Mouse (Mus musculus) kidney, adult 2 months (tissue): ENCODE results near the gene Itpripl2.

Experiments
- CTCF ChIP-seq: fragments of 200-500 bp; conservative IDR thresholded peaks from 2 replicates; pipeline ENCODE4 v1.5.1; 2011; ENCODE audit warnings: low read depth, mild to moderate bottlenecking, control low read depth, low read length, moderate library complexity, mixed read lengths; ENCODE audit not compliant: insufficient read depth, insufficient read length
- POLR2A ChIP-seq: fragments of 200-500 bp; IDR thresholded peaks from one replicate; pipeline ENCODE4 v1.6.1; 2011; ENCODE audit warnings: low read depth, low read length, control low read depth

DNA sequence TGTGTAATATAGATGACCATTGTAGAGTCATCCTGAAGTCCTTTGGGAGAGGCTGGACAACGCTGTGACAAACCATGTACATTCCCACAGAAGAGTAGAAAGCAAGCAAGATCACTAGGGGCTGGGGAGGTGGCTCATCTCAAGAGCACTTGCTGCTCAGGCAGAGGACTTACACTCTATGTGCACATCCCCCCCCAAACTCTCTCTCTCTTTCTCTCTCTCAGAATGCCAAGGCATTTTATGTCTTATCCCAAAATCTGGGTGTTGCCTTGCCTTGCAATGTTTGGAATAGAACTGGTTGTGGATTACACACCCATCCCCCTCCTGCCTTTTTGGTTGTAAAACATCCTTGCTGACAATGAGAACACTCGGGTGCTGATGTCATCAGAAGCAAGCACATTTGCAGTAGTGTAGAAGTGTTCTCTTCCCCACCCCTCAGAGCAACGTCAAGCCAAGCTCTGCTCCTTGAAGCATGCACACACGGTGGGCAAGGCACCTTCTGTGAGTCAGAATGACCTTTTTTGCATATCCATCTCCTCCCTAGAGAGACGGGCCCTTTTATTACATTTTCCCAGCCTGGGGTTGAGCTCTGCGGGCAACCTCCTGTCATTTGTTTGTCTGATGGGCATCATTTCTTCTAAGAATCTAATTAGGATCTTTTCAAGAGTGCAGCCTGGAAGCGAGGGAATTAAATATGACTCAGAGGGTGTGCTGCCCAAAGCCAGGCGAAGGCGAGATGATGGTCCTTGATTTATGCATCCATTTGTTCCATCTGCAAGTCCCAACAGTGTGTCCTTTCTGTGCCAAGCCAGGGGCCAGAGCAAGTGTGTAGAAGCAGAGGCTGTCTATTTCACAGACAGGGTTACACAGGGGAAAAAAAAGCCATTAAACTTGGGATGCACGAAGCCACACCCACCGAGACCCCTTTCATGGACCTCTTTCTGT lies 28.7 kb downstream of the Itpripl2 start:
- no peak for TF ChIP-seq CTCF
- TF ChIP-seq POLR2A: no peak
